Mouse (Mus musculus) 3134 (cell line): ENCODE data around the gene Zpbp2.

Source experiments
- DNase-seq: peaks from one replicate; pipeline ENCODE4 v3.0.0-alpha.2; 2011; ENCODE audit warnings: low spot score; ENCODE audit not compliant: insufficient read length; ENCODE audit errors: extremely low read depth

The Zpbp2 gene

DNA sequence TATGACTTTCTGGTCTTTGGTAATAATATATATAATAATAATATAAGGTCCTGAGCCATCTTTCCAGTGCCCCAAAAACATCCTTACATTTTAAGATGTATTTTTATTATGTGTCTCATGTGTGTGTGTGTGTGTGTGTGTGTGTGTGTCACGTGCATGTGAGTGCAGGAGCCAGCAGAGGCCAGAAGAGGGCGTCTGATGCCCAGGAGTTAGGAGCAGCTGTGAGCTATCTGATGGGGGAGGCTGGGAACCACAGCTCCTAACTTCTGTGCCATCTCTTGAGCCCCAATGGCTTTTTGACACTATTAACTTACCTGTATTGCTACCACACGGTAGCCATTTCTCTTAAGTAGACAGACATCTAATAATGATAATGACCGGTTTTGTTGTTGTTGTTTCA, 3.1 kb downstream of the Zpbp2 start:
- no peak for DNase-seq

DNA sequence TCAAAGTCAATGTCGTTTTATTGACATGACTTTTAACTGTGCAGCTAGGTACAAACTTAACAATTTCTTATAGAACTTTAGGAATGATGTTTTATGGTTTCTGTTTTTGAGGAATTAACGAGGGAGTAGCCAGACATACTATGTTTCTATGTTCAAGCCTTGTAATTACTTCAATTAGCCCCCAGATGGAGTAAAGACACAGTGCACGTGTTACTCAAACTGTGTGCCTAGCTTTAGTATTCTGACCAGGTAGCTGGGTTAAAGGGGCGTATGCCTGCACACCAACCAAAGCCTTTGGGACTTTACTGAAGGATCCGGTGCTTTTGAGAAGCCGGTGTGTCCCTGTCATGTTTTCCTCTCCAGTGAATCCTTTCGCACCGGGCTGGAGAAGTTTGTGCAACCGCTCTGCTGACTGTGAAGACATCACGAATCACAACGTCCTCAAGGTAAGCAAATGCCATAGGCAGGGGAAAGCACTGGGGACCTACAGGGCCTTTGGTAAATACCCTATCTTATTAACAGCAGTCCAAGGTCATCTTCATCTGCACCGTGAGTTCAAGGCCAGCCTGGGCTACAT, 4.3 kb downstream of the Zpbp2 start:
- DNase-seq: no peak

DNA sequence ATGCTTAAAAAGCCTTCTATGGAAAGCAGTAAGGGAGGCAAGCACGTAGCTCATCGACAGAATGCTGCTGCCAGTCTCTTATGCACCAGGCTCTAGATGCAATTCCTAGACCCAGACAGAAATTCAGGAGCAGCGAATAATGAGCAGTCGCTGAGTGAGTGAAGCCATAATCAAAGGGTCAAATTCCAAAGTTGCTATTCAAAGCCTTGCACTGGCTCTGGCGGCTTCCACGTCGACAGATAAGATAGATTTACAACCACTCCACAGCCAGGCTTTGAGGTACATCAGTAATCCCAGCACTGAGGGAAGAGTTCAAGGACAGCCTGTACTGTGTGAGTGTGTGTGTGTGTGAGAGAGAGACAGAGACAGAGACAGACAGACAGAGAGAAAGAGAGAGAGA, 10.0 kb downstream of the Zpbp2 start:
- DNase-seq: no peak

DNA sequence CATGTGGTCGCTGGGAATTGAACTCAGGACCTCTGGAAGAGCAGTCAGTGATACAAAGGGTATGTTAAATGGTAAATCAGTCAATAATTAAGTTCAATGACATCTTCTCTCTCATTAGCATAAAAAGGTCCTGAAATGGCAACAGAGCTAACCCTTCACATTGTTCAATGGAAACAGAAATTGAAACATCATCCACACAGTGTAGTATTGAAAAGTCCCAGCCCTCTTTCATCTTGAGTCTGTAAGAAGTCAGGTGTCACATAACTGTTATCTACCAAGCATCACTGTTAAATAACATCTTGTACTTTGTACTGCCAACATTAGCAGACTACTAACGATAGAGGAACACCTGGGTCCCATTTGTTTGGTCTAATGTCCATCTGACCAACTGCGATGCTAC, 12.1 kb downstream of the Zpbp2 start:
- no peak for DNase-seq

DNA sequence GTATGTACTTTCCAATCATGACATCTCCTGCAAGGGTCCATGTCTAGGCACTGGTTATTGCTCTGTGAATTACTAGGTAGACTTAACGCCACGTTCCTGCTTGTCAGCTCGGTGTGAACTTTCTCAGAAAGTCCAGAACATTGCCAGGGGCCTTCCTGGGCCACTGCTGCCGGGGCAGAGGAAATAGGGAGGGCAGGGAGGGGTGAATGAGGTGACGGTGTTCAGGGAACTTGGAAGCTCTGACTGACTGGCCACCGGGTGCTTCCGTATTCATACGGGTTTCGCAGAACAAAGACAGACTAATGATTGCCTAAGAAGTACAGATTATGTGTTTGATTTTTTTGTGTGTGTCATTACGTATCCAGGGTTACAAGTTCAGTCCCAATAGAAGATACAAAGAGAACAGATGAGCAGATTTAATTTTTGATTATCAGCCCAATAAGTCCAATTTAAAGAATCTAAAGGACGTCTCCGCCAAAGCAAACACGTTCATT, 13.1 kb downstream of the Zpbp2 start:
- no peak for DNase-seq

DNA sequence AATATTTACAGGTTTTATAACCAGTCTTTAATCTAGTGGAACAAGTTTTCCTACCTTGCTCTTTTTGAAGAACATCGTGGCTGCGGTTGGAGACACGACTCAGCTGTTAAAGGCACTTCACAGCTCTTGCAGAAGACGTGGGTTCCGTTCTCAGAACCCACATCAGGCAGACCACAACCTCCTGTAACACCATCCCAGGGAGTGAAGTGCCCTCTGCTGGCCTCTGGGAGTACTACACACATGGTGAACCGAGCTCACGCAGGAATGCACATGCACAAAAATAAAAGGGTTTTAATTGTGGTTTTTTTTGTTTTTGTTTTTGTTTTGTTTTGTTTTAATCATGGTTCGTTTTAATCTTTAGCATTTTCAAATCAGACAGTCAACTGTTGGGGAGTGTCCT, 17.4 kb downstream of the Zpbp2 start:
- no peak for DNase-seq

DNA sequence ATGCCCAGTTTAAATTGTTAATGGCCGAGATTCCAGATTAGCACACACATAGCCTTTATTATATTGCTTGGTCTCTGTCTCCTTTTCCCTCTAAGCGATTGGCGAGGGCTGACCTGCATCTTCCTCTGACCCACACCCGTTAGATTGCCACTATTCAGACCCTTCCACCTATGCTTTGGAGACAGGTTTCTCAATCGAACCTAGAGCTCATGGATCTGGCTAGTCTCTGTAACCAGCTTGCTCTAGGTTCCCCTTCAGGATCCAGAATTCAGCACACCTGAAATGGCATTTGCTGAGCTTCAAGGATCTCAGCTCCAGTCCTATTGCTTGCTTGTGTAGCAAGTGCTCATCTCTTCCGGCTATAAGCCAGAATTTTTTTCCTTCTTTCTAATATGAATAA, 18.6 kb downstream of the Zpbp2 start:
- no peak for DNase-seq

DNA sequence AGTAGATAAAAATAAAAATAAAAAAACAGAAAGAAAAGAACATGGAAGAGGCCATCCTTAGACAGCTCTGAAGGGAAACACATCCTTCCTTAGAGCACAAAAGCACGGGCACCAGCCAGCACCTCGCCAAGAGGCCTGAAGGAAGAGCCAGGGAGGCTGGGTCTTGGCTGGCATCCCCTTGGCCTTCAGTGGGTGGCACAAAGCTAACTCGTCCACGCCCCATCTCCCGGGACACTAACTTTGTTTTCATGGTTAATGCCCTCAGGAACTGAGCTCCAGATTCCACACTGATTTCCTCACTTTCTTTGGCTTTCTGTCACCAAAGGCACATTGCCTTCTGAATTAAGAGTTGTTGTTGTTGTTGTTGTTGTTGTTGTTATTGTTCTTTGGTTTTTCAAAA, 26.9 kb downstream of the Zpbp2 start:
- no peak for DNase-seq

DNA sequence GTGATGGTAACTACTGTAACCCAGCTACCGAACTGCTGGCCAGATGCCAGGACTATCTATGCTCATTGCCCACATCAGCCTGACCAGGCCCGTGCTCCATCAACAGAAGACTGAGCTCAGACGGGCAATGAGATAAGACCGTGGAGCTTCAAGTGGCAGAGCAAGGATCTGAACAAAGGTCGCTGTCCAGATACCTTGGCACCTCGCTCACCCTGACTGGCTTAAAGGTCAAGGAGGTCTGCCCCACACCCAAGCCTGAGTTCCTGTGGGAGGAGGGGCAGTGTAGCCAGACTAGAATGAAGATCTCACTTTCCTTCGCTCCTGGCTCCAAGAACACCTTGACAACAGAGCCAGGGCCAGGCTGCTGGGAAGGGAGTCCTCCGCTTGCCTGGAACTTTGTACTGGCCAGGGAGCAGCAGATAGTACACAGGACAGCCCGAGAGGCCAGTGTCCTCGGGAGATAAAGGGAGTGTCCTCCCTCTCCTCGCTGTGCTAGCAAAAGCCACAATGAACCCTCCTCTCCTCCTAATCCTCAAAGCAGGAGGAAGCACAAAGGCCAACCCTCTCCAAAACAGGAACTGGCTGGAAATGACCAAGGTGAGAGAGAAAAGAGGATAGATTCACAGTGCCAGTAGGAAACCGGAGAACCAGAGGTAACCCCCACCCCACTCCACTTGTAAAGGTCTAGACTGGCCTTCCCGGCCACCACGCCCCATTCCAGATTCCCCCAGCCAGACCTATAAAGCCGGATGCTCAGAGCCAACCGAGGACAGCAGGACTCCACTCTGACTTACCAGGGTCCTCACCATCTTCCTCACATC, 29.6 kb downstream of the Zpbp2 start:
- no peak for DNase-seq

DNA sequence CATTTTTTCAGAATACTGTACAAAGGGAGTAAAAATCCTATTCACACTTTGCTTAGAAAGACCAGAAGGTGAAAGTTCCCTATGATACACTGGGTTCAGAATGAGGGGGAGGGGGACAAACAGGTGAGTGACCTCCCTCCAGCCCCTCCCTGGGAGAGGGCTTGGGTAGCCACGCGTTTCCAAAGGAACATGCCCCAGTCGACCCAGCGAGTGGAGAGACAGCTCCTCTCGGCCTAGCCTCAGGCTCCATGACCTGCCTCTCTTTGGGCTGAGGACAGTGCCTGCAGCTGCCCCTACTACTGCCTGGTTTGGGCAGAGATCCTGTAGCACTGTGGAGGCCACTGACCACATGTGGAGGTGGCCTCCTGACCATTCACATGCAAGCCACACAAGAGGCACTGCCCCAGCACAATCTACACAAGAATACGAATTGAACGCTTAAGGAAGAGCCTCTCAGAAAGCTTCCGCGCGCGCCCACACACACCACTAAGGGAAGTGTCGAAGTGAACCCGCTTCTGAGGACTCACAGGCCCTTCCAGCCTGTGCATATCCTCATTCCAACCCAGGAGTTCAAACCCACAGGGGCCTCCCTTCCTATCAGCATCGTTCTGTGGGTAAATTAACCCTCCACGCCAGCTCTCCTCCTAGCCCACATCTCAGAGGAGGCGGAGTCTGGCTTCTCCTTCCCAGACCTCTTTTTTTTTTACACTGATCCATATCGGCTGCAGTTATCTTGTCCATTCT, 30.6 kb downstream of the Zpbp2 start:
- DNase-seq: no peak

DNA sequence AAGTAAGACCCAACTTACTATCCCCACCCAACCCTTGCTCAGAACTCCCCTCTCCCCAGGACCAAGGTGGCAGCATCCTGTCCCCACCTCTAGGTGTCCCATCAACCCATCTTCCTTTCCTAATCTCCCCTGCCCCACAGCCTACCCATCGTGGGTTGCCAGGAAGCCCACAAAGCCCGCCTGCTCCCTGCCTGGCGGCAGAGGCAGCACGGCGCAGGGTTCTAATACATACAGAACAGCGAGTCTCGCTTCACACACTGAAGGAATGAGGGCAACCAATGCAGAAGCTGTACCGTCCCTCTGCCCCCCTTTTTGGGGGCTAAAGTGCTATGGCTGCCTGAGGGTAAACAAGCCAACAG, 31.1 kb downstream of the Zpbp2 start:
- DNase-seq: no peak

DNA sequence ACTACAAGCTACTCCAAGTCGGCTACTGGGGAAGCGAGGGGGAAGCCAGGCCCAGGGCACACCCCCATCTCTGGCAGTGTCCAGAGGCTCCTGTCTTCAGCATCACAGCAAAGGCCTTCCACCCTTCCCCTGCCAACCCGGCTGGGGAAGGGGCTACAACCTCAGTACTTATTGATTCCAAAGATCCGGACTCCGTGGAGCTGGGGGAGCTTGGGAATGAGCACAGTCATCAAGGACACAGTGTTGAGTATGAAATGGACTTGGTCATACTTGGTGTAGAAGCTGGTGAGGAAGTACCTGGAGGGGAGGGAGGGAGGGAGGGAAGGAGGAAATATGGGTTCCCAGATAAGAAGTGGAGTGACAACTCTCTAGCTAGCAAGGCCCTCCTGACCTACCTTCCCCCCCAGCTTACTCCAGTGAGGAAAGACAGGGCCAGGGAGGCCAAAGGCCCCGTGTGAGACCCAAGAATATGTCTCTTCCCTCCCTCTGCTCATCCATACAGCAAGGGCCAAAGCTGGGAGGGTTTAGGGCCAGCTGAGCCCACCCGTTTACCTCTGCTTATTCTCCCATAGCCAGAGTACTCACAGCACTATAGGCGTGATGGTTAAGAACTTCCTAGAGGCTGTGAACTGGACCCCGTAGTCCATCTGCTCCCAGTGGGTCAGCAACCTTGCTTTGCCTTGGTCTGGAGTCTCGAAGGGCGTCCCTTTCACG, 31.8 kb downstream of the Zpbp2 start:
- no peak for DNase-seq

DNA sequence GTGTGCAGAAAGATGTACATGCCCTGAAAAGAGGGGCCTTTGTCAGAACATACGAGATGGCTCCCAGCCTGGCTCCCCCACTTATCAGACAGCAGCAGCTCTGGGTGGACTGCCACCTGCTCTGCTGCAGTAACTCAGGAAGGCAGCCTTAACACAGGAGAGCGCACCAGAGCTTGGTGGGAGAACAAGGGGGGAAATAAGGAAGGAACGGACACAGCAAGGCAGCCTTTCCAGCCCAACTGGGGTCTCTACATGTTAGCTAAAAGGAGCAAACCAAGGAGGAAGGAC, 32.3 kb downstream of the Zpbp2 start:
- no peak for DNase-seq

DNA sequence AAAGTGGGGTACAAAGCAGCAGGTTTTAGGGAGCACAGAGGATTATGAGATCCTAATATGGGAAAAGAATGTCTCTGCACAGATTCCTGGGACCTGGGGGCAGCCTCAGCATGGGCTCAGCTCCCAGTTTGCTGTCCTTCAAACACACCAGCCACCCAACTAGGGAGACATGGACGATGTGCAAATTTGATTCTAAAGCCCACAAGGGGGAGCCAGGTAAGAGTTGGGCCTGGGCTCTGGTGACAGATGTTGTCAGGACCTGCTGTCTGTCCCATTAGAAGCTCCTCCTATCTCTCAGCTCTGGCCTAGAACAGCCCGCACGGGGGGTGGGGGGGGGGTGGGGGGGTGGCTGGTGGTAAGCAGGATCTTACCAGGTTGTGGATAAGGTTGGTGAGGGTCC, 32.7 kb downstream of the Zpbp2 start:
- DNase-seq: no peak

DNA sequence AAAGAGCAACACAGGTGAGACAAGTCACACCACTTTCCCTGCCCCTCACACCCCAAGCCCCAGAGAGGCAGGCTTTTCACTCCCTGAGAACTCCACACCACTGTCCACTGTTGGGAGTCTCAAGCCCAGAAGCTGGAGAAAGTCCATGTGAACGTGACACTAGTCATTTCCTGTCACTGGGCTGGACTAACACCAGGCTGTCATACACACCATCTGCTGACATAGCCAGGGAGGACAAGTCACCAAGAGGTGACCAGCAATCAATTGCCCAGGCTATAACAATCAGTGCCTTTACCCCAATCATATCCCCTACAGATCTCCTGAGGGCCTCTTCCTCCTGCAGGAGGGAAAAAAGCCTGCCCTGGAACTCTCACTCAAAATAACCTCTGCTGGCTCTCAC, 33.2 kb downstream of the Zpbp2 start:
- no peak for DNase-seq

DNA sequence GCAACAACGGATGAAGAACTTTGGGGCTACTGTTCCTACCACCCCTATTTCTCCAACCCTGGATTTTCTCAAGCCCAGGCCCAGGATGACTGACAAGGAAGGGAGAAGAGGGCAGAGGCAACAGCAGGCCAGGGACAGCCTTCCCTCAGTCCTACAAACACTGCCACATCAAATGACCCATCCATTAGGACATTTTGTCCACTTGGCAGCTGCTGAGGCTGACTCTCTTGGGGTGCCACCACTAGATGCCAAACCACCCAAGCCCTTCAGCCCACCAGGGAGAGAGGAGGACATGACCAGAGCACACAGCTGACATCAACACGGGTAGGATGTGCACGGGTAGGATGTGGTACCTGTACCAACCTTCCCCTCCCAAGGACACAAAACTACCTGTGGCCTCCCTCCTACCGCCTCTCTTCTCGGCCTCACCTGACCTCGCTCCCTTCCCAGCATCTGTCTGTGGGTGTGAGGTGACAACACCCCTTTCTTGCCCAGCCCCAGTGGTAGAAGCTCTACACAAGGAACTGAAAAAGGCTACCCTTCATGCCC, 33.8 kb downstream of the Zpbp2 start:
- no peak for DNase-seq

DNA sequence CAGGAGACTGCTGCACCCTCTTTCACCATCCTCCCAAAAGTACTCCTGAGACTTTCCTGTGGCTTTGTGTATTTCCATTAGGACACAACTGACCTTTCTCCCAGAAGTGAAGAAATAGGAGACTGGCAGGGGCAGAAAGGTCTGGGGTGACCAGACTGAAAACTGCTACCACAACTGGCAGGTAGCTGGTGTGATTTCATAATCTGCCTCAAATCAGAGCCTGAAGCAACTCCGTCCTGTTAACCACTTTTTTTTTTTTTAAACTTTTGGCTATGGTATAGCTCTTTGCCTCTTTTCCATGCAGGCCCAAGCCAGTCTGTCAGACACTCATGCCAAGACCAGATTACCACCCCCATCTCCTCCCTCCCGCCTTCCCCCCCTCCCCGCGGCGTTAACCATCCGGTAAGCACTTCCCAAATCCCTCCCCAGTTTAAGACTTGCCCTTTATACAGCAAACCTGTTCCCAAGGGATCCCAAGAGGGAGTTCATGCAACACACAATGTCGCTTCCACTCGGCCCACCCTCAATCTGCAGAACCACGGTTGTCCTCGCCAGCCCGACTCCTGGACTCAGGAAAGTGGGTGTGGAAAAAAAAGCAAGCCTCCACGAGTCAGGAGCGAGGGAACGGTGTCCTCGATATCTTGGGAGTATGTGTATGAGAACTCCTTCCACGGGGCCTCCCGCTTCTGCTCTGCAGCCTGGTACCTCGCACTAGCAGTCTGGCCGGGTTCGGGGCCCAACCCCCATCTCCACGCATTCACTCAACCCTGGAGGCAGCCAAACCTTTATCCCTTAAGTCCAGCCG, 35.4 kb downstream of the Zpbp2 start:
- peak; percentile 52 for DNase-seq

DNA sequence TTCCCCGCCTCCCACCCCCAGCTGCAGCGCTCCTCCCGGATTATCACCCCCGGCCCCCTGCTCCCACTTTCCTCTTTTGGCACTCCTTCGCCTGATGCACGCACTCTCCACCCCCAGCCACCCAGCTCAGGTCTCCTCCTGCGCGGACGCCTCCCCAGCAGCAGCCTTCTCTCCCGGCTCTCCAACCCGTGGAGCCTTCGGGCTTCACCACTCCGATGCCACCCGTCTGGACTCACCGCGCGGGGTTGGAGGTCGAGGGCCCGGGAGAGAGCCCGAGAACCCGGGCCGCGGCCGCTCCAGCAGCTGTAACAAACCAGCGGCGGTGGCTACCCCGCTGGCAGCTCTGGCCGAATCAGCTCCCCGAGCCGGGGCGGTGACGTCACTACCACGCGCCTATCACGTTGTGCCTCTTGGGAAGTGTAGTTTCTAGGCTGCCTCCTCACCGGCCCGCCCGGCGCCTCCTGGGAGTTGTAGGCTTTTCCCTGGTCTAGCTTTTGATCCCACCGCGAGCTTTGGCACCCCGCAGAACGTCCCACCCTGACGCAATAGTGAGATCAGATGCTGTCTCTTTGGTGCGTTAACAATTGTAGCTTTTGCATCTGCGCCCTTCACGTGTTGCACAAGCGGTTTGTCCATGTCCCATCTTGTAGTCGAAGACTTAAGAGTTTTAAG, 36.1 kb downstream of the Zpbp2 start, which contains the start of gene Ormdl3:
Gene Ormdl3 (minus strand): TSS at position 477 of the 672 bp plus-strand sequence.
- peak; percentile 93 for DNase-seq

DNA sequence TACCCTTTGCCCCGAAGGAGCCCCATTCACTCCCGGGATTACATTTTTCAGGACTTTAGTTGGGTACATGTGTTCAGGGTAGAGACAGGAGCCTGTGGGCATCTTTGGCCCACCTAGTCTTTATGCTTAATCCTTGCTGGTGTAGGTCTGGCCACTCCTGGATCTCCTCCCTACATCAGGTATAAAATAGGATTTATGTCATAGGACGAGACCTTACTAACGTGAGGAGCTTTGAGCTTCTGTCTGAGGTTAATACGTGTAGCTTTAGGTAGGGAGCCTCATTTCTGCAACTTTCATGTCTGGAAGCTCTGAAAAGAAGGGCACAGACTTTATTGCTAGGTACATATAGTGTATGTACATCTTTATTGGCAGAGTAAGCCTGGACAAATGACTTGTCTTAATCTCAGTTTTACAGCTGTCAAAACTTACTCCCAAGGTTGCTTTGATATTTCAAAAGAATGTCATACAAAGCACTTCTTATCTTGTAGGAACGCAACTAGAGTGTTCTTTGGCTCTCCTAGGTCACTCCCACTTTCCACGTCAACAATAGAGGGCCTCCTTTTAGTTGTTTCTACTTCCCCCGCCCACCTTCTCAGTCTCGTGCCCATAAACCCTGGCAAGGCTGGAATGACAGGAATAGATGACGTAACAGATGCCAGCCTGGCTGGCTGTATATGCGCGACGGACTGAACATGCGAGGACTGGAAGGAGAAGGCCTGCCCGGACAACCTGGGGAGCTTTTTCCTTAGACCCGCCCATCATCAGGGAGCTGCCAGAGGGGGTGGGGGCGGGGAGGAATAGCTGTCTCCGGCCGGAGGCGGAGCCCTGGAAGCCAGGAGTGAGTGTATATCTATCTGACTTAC, 37.0 kb downstream of the Zpbp2 start:
- DNase-seq: peak; percentile 92
